29 mouse cellular contexts compared by ENCODE assay signal in genomic region chr8:99040423-99040822, GRCm38 (mm10).
DNase-seq lines count a peak whose midpoint lies in the region; ATAC-seq lines count a peak whose summit lies in the region.
"Had no signal": no experiment of that assay in that cellular context is flagged by ENCODE, and none has a peak within 500 bp of the region (broad histone marks: within the 10 kb centered on the region; RNA-seq: fewer than 3 reads in every experiment).

No protein-coding gene starts in this region.

- no peak overlapping the region for H3K9ac ChIP-seq in forebrain, embryonic 14.5 days (ENCODE audit: low read length)
- H3K9ac ChIP-seq in forebrain, embryonic 12.5 days, result no peak overlapping the region
- H3K9ac ChIP-seq: embryonic facial prominence, embryonic 13.5 days; embryonic facial prominence, embryonic 15.5 days; forebrain, embryonic 15.5 days had no signal

- H3K4me2 ChIP-seq in forebrain, embryonic 14.5 days (ENCODE audit: low read length), result no peak overlapping the region
- H3K4me2 ChIP-seq in forebrain, embryonic 12.5 days, result no peak overlapping the region
- H3K4me2 ChIP-seq: embryonic facial prominence, embryonic 13.5 days; embryonic facial prominence, embryonic 15.5 days; forebrain, embryonic 15.5 days had no signal

- H3K4me3 ChIP-seq in forebrain, embryonic 14.5 days (ENCODE audit: low read depth, low read length), result no peak overlapping the region
- no peak overlapping the region for H3K4me3 ChIP-seq in forebrain, embryonic 12.5 days (replicated peaks)
- H3K4me3 ChIP-seq: embryonic facial prominence, embryonic 13.5 days; embryonic facial prominence, embryonic 15.5 days; erythroblast, embryonic 14.5 days; forebrain, embryonic 10.5 days; forebrain, embryonic 15.5 days had no signal

- no peaks in the 10 kb centered on the region for H3K27me3 ChIP-seq in forebrain, embryonic 14.5 days (replicated peaks; ENCODE audit: control insufficient read depth, insufficient read depth, low read length)
- H3K27me3 ChIP-seq in forebrain, embryonic 12.5 days, result no peaks in the 10 kb centered on the region
- H3K27me3 ChIP-seq: CH12.LX; embryonic facial prominence, embryonic 13.5 days; embryonic facial prominence, embryonic 15.5 days; forebrain, embryonic 15.5 days; Patski had no signal

- ATAC-seq in forebrain, embryonic 14.5 days, result no peak
- no peak for ATAC-seq in forebrain, embryonic 12.5 days (ENCODE audit: low FRiP score)
- ATAC-seq in frontal cortex, adult (ENCODE audit: low TSS enrichment), result peak; percentile 95
- ATAC-seq: activated CD4-positive, CD25-positive, alpha-beta regulatory T cell, adult 4 months; CD4-positive, CD25-positive, alpha-beta regulatory T cell, adult 4 months; forebrain, embryonic 15.5 days; Patski had no signal

- no peaks in the 10 kb centered on the region for H3K9me3 ChIP-seq in forebrain, embryonic 14.5 days (replicated peaks; ENCODE audit: control insufficient read depth, low read length)
- H3K9me3 ChIP-seq in forebrain, embryonic 12.5 days, result no peaks in the 10 kb centered on the region
- H3K9me3 ChIP-seq: embryonic facial prominence, embryonic 13.5 days; embryonic facial prominence, embryonic 15.5 days; forebrain, embryonic 10.5 days; forebrain, embryonic 15.5 days had no signal

- 97% methylated on average over 2 of the region's 2 CpGs for WGBS in forebrain, embryonic 14.5 days
- 97% methylated on average over 2 of the region's 2 CpGs for WGBS in forebrain, embryonic 12.5 days

- H3K4me1 ChIP-seq in forebrain, embryonic 14.5 days (ENCODE audit: control insufficient read depth, insufficient read depth, low read length), result no peaks in the 10 kb centered on the region
- no peaks in the 10 kb centered on the region for H3K4me1 ChIP-seq in forebrain, embryonic 12.5 days
- H3K4me1 ChIP-seq: embryonic facial prominence, embryonic 13.5 days; embryonic facial prominence, embryonic 15.5 days; forebrain, embryonic 10.5 days; forebrain, embryonic 15.5 days had no signal

- H3K36me3 ChIP-seq in forebrain, embryonic 14.5 days (ENCODE audit: control insufficient read depth, insufficient read depth, low read length), result no peaks in the 10 kb centered on the region
- H3K36me3 ChIP-seq in forebrain, embryonic 12.5 days (replicated peaks), result no peaks in the 10 kb centered on the region
- H3K36me3 ChIP-seq: embryonic facial prominence, embryonic 13.5 days; embryonic facial prominence, embryonic 15.5 days; forebrain, embryonic 10.5 days; forebrain, embryonic 15.5 days; G1E had no signal

- peak; percentile 13 for DNase-seq in forebrain, embryonic 14.5 days (ENCODE audit: low spot score)
- DNase-seq in frontal cortex, postnatal 14 days (ENCODE audit: low spot score in 2 of 2), result no peak
- peak; percentile 4 for DNase-seq in right cerebral cortex, adult 18-20 months
- no peak for DNase-seq in right cerebral cortex, adult 2 months (ENCODE audit: low spot score in 2 of 2)
- peak; percentile 13 for DNase-seq in telencephalon, adult 2 months (ENCODE audit: low read depth, low spot score)
- no peak for DNase-seq in layer of hippocampus, postnatal 10 days (ENCODE audit: low spot score in 2 of 2)
- DNase-seq: adrenal gland, adult 8-10 months; adrenal gland, postnatal 14 days; adrenal gland, postnatal 36 days; B cell, adult 2 months; cerebellum, adult 11 months; cerebellum, adult 18-20 months; cerebellum, adult 8-10 months; cerebellum, adult 9-11 months; cerebellum, postnatal 14 days; cerebellum, postnatal 36 days; embryo, embryonic 11 days had no signal

- no peak overlapping the region for H3K27ac ChIP-seq in forebrain, embryonic 14.5 days (ENCODE audit: low read depth, low read length)
- no peak overlapping the region for H3K27ac ChIP-seq in forebrain, embryonic 12.5 days
- H3K27ac ChIP-seq: embryonic facial prominence, embryonic 13.5 days; embryonic facial prominence, embryonic 15.5 days; forebrain, embryonic 10.5 days; forebrain, embryonic 15.5 days had no signal

Comparison
In these comparisons a context has a peak if more than half of its experiments do, and no peak if none do; other contexts are left out.
1. DNase-seq: peak in forebrain, embryonic 14.5 days (single experiment), right cerebral cortex, adult 18-20 months (single experiment) and telencephalon, adult 2 months (single experiment); none in frontal cortex, postnatal 14 days (0 of 2), right cerebral cortex, adult 2 months (0 of 2) and layer of hippocampus, postnatal 10 days (0 of 2).